Mouse (Mus musculus) 3134 (cell line): ENCODE measurements around the gene Cth.

ENCODE experiments used
- DNase-seq: peaks from one replicate; pipeline ENCODE4 v3.0.0-alpha.2; 2011; ENCODE audit warnings: low spot score; ENCODE audit not compliant: insufficient read length; ENCODE audit errors: extremely low read depth

Cth gene

DNA sequence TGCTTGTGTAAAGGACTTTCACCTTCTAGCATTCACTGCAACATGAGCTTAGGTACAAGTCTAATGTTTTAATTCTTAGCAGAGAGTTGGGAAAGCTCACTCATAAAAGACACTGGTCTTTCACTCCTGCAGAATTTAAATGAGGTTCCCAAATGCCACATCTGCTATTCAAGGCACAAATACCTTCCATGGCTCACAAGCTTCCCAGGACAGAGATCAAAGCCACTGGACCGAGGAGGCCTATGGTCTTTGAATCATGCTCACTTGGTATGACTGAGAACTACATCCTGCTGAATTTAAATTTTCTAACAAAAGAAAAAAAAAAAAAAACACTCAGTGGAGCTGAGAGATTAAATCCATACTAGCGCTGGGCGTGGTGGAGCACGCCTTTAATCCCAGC, 8.5 kb downstream of the Cth start:
- DNase-seq: no peak

DNA sequence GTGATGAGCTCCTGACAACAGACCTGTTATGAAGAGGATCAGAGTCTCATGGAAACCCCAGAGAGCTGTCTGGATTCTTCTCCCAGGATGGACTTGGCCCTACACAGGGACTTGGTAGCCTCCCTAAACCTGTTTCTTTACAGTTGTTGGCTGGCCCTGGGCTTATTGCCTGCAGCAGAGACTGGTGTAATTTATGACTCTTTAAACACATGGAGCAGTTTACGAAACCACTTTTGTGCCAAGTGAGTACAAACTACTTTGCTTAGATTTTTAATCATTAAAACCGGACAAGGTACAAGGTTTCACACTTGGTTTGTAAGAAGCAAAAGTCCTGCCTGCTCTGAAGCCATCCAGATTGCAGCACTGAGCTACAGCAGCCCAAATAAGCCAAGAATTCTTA, 12.7 kb downstream of the Cth start:
- DNase-seq: no peak

DNA sequence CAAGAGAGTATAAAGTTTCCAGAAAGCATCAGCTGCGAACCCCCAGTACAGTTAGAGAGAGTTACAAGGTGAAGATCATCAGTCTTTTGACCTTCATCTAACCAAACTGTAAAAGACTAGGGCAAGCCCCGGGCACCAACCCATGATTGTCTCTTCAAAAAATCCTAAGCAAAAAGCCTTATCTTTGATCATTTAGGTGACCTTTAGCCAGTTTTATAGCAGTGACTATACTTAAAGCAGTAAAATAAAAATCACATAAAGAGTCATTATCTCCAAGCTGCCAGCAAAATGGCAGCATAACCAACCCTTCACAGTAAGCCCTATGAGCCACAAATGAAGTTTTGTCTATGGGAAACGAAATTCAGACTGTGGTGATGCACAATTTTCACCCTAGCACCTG, 14.6 kb downstream of the Cth start:
- no peak for DNase-seq

DNA sequence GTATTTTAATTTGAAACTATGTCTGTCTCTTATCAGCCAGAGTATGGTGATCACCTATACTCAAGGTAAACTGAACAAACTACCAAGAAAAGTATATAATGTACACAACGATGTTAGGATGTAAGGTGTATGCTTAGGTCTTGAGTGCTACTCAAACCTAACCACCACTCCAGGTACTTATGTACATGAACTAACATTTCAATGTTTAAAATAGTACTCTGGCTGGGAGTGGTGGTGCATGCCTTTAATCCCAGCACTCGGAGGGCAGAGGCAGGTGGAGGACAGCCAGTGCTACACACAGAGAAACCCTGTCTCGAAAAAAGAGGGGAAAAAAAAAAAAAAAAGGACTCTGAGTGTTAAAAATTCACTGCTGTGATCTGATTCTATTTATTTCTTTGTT, 16.7 kb downstream of the Cth start:
- no peak for DNase-seq

DNA sequence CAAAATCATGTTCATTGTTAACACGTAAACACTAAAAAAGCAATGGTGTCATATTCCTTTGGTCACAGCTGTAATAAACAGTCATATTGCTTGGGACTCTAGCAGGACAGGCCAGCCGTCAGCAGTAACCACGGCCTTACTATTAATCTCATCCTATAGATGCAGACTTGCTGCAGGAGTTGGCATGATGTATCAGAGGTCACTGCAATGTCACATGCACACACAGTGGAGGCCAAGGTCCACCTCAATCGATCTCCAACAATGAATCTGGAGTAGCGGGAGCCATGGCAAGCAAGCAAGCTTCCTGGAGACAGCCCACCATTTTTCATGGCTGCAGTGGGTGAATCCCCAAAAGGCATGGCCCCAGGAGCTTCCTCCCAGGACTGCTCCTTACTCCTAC, 23.2 kb downstream of the Cth start:
- no peak for DNase-seq

DNA sequence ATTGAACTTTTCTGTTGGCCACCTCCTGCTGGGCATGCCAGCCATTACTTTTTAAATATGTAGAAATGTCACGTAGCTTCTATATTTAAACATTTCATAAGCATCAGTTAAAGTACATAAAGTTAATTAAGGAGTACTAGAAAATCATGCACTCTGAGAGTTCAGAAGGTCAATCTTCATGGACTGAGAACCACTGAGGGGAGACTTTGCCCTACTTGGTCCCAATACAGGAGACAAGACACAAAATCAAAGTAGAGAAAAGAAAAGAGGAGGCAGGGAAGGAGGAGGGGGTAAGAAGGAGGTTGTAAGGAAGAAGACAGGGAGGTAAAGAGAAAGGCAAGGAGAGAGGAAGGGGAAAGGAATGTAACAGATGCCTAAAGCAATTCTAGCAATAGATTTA, 24.9 kb downstream of the Cth start:
- no peak for DNase-seq

DNA sequence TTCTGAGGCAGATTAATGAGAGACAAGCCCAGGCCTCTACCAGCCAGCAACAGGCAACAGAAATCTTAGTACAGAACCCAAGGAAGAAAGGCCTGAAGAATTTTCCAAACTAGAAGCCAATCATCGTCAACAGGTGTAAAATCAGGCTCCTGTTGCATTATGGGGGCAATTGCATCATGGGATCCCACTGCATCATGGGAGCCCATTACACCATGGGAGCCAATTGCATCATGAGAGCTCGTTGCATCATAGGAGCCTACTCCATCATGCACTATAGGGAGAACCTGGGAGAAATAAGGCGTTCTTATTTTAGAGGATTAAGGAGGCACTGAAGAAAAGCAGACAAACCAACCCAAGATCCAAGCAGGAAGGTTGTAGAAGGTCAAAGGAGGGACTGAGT, 27.2 kb downstream of the Cth start:
- no peak for DNase-seq

DNA sequence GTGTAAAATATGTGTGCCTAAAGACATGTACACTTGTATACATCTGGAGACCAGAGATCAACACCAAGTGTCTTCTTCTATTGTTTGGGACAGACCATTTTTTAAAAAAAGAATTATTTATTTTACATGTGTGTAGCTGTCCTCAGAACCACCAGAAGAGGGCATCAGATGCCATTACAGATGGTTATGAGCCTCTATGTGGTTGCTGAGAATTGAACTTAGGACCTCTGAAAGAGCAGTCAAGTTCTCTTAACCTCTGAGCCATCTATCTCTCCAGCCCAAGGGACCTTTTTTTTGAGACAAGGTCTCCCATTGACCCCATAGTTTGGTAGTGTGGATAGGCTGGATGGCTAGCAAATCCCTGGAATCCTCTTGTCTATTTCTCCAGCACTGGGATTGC, 33.1 kb downstream of the Cth start:
- DNase-seq: no peak

DNA sequence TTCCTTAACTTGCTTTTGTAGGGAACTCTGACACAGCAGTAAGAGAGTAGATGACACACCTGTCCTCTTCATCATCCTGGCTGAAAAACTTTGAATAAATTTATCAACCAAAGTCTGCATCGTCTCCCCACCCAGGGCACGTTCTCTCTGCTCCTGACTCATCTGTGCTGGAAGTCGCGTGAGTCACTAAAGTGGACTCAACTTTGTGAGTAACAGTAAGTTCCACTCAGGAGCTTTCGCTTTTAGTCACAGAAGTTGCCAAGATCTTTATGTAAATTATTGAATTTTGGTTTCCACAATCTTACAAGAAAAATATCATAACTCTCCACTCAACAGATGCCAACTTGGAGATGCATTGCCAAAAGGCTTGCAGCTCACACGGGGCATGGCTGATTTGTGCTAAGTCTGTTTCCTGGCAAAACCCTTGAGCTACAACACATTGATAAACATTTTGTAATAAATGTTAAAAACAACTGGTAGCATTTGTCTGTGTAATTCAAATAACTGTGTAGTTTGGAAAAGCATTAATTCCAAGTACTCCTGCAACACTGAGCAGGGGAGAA, 40.7 kb downstream of the Cth start:
- DNase-seq: peak; percentile 39

DNA sequence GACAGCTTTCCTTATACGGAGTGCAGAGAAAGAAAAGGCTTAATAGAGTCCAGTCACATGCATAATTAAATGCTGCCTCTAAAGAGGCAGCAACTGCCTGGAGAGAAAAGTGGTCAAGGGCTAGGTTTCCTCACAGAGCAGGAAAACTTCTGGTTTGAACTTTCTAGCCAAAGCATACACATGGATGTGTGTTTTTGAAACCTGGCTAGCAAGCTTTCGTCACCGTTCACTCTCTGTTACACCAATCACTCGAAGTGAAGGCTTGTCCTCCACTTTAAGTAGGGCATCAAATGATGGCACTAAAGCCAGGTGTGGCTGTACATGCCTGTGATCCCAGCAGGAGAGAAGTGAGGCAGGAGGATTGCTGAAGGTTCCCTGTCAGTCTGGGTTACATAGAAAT, 41.8 kb downstream of the Cth start:
- no peak for DNase-seq

DNA sequence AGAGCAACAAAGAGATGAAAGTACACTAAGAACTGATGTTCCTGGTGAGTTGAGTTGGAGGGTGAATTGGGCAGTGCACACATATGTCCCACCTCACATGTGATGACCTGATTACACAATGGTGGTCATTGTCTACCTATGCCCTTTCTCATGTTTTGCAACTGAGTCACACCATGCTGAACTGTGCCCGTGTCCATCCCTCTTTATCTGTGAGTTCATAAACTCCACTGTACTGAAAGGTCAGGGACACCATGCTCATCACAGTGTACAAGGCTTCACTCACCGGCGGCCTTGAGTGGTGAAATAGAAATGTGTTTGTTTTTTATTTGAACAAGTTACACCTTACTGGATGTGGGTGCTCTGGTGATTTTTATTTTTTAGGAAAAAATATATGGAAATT, 42.9 kb downstream of the Cth start:
- DNase-seq: no peak

DNA sequence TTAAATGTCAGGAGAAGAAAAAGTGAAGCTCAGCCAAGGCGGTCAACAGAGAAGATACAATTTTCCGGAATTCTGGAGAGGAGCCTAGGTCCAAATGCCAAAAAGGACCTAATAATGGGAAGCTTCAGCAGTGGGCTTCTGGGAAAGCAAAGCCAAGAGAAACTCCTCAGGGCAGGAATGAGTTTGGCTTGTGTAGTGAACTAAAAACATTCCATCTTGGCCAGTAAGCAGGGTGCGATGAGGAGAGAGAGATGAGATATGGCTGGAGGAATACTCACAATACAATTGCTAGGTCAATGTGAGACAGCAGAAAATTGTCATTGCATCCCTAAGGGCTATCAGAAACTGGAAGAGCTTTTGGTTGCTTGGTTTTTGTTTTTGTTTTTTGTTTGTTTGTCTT, 43.9 kb downstream of the Cth start:
- no peak for DNase-seq

DNA sequence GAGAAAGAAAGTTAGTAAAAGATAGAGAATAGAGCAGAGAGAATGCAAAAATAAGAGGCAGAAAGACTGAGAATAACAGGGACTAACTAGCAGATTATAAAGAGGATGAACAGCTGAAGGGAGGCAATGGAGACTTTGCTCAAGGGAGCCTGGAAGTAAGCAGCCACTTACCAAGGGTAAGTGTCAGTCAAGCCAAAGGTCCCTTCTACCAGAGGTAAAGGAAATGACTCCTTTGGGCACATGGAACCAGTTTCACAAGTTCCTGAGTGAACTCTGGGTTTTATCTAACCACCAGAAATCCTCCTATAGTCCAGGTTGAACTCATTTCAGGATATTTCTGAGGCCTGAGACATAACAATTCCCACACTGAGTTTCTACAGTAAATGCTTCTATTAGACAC, 47.0 kb downstream of the Cth start:
- no peak for DNase-seq

DNA sequence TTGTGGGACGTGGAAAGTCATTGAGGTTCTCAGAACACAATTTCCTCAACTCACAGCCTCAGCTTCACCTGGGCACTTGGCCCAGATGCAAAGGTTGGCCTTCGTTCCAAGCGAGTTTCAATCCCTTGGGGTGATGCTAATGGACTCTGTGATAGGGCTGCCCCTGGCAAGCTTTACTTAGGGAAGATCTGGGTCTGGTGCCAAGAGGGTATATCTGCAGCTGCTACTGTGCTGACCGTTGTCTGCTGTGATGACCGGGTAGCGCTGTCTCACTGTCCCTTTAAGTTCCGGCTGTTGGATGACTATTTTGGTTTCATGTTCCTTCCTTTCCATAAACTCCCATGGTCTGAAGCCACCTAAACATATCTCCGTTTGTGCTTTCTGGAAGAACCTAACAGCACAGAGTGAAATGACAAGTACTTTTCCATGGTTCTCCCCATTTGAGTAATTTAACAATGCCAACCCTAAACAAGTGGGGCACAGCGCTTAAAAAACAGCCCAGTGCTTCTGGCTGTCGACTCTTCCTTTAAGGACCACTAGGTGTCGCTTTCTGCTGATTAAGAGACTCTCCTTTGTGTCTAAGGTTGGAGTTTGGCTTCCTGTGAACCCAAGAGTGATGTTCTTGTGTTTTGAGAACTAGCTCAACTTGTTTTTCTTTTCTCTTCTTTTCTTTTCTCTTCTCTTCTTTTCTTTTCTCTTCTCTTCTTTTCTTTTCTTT, 48.3 kb downstream of the Cth start:
- no peak for DNase-seq

DNA sequence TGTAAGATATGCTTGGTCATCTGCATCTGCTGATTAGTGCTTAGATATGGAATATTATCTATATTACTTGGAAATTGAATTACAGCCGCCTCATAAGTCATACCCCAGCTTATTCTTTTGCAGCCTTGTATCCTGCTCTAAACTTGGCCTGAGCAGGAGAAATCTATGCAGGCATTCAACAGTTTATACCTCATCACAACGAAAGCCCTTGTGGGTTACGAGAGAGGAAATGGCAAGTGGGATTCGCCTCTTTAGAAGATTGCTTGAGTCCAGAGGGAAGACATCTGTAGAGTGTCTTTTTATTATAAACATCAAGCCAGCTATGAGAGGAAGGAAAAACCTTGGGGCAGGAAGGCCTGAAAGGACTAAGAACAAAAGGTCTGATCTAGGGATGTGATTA, 52.0 kb downstream of the Cth start:
- no peak for DNase-seq

DNA sequence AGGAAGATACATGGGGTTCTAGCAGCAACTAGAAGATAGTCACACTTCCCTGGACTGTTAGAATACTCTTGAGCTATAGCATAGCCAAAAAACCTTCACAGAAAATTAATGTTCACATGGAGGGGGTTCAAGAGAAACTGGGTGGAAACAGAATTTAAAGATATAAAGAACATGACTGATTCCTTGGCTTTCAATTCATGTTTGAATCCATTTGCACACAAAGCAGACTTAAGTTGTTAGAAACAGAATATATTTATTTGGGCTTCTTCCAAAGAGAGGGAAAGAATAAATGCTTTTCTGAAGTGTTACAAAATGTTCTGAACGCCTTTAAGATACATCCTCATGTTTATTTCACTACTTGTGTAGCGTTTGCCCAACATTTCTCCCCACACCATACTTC, 57.0 kb downstream of the Cth start:
- DNase-seq: no peak

DNA sequence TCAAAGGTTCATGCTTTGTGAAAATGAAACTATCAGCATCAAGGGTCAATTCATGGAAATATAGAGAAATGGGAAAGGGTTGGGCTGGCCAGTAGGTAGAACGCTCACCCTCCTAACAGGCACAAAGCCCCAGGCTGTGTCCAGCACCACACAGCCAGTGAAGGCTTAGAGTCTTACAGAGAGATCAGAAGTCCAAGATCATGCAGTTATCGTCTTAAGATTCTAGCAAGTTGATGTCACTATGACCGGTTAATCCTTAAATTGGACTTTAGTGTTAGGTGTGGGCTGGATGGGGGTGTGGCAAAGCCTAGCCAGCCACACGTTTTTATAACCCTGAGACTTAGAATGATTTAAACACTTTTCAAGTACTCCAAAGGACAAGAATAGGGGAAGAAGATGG, 58.6 kb downstream of the Cth start:
- no peak for DNase-seq

DNA sequence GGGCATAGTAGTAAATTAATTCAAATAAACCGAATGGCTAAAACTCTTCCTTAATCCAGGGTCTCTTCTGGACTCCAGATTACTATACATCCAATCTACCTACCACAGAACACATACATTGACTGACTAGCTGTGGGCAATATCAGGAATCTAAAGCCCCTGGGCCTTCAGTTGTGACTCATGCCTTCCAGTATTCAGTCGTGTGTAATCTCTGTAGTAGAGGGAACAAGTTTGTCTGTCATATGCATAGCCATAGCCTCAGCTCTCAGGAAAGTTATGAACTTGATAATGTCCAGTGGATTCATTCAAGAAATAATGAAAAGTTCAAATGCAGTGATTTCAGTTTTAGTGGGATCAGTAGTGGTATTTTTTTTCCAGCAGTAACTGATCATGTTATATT, 59.0 kb downstream of the Cth start:
- DNase-seq: no peak

DNA sequence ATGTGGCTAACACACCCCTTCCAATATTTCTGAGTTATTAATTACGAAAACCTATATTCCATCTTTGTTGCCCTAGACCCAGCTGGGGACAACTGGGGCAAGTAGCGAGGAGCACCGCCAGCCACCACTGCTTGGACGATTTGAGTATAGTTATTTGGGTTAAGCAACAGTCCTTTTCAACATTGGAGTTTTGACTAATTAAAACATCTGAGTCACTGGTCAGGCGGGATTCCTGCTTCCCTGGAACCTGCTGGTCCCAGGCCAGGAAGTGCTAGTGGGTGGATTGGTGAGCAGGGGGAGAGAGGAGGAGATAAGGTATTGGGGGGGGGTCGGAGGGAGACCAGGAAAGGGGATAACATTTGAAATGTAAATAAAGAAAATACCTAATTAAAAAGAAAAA, 59.4 kb downstream of the Cth start:
- DNase-seq: no peak

DNA sequence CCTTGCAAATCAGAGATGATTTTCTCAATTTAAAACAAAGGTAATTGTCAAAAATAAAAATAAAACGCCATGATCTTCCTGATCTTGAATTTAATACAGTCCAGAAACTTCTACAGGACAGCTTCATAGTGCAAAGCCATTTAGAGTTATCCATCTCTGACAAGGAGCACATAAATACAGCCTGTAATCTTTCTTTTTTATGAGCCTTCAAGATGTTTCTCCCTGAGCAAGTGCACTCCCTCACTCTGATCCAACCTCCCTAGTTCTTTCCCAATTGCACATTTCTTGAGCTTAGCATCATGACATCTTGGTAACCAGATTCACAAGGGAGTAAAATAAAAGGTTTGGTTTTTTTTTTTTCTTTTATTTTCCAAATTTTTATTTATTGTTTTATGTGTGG, 72.1 kb downstream of the Cth start:
- no peak for DNase-seq

DNA sequence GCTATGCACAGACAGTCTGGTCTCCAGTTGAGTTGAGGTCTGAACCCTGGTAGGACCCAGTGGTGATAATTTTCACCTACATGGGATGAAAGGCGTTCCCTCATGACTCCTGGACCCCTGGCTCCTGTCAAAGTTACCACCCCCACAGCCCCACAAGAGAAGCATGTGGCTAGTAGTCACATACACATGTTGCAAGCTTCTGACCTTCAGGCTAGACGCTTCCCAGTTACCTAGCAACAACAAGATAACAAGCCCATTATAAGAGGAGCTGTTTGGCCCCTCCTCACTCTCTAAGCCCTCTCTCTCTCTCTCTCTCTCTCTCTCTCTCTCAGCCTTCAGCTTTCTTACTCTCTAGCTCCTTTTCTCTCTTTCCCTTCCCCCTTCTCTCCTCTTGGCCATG, 76.4 kb downstream of the Cth start:
- DNase-seq: no peak

DNA sequence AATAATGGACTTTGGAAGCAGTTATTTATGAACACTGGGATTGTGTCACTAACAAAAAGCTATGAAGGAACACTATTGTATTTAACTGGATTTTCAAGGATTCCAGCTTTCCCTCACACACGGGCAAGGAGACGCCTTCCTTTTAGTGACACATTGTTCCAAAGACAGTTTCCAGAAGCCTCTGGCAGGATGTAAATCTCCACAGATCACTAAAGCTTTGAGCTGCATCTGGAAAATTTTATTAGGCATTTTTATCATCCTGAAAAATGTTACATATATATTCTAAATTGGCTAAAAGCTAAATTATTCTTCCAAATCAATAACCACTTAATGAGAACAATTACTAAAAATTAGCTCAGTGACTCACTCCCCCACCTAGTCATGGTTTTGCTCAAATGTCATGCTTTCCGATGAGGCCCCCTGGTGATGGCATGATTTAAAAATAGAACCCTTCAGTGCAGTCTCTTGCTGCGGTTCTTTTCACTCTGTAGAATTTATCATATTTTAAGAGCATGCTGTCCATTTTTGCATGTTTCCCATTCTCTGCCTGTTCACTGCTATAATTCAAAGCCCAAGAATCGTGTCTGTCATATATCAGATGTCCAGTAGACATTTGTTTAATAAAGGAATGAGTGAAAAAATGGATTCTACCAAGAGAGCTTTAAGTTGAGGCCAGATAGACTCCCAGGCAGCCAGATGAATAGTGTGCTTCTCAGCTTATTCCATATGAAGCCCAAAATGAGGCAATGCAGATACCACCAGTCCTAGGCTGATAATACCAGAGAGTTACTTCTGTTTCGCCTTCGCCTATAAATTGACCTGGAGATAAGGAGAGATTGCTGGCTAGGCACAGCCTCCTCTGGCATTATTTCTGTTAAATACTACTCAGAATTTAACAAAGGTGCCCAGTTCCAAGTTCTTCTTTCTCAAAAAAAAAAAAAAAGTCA, 77.3 kb downstream of the Cth start:
- no peak for DNase-seq
